Mouse (Mus musculus) lung, postnatal 0 days (tissue): ENCODE data around the gene Sipa1l3. TPM values are rescaled to one million over a fixed set of nuclear protein-coding genes. Genes with fewer than 3 reads are reported as not detected.

Experiments used
- ATAC-seq: fragments of 200-750 bp; cut with Nextera tagmentation; 2 replicates; pipeline ENCODE4 v1.8.0; 2017; ENCODE audit warnings: moderate library complexity
- DNase-seq: peaks from one replicate; pipeline ENCODE4 v3.0.0-alpha.2; 2016; ENCODE audit warnings: low spot score
- H3K27ac ChIP-seq: fragments of 300-500 bp; sonication (generic); 2 replicates; pipeline ENCODE4 v1.5.1; 2014; ENCODE audit warnings: antibody characterized with exemption, mild to moderate bottlenecking, low read length, mixed read lengths
- H3K27me3 ChIP-seq: fragments of 300-500 bp; sonication (generic); replicated peaks from 2 replicates; pipeline ENCODE4 v1.6.1; 2014; ENCODE audit warnings: low read length, mixed read lengths; ENCODE audit not compliant: insufficient read depth
- H3K36me3 ChIP-seq: fragments of 300-500 bp; sonication (generic); 2 replicates; pipeline ENCODE4 v1.6.1; 2014; ENCODE audit warnings: low read length, mixed read lengths; ENCODE audit not compliant: insufficient read depth
- H3K4me1 ChIP-seq: fragments of 300-500 bp; sonication (generic); 2 replicates; pipeline ENCODE4 v1.6.1; 2014; ENCODE audit warnings: antibody characterized with exemption, low read depth, low read length, mixed read lengths; ENCODE audit not compliant: insufficient read depth
- H3K4me2 ChIP-seq: fragments of 300-500 bp; sonication (generic); replicated peaks from 2 replicates; pipeline ENCODE4 v1.6.1; 2014; ENCODE audit warnings: low read depth, mild to moderate bottlenecking, low read length, moderate library complexity, mixed read lengths
- H3K4me3 ChIP-seq: fragments of 300-500 bp; sonication (generic); 2 replicates; pipeline ENCODE4 v1.5.1; 2014; ENCODE audit warnings: low read depth, low read length
- H3K9ac ChIP-seq: fragments of 300-500 bp; sonication (generic); replicated peaks from 2 replicates; pipeline ENCODE4 v1.6.1; 2014; ENCODE audit warnings: low read depth, mild to moderate bottlenecking
- H3K9me3 ChIP-seq: fragments of 300-500 bp; sonication (generic); 2 replicates; pipeline ENCODE4 v1.6.1; 2016; ENCODE audit warnings: low read length, mixed read lengths
- CTCF ChIP-seq: IDR thresholded peaks from 2 replicates; pipeline ENCODE4 v1.5.1; 2016; ENCODE audit warnings: antibody characterized with exemption, mild to moderate bottlenecking
- EP300 ChIP-seq: IDR thresholded peaks from 2 replicates; pipeline ENCODE4 v1.6.1; 2016; ENCODE audit warnings: antibody characterized with exemption, mild to moderate bottlenecking, control low read depth
- WGBS: fragments of 180-500 bp; shearing (Covaris S2); extraction: QIAGEN DNeasy Blood & Tissue Kit; methylation state at CpG from one replicate; pipeline ENCODE4 v1.1.7; 2014; 5-methylcytosine and 5-hydroxymethylcytosine counted together
- polyA plus RNA-seq: library from polyadenylated mRNA; unstranded; fragments of >200 nt; fragmentation: Nextera tagmentation; extraction: Ambion mirVana; gene quantifications from 2 replicates; pipeline ENCODE4 v1.2.1, GENCODE M21; 2015

Gene Sipa1l3
- polyA plus RNA-seq, 1 experiment from 2014 or later = 18.5 TPM

DNA sequence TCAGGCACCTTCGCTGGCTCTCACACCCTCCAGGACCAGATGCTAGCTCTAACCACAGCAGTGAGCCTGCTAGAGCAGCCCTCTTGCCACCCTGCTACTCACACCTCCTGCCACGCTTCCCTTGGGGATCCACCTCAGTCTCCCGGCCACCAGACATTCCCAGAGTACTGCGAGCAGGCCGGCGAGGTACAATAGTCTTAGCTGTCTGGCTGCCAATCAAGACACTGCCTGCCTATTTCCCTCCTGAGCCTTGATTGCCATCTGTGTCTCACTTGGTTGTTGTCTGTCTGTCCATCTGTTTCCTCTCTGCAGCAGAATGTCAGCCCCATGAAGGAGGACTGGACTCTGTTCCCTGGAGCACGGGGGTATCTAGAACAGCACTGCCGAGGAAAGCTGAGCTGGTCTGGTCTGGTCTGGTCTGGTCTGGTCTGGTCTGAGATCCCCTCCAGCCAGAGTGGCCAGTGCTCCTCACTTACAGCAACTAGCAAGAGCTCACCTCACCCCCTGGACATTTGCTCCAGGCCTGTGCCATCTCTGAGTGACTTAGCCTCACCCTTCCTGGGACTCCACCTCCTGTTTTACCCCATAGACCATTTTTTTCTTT lies 175.8 kb downstream of the Sipa1l3 start:
- Histone ChIP-seq H3K4me3 (no peak overlapping the region), H3K27ac (no peak overlapping the region), H3K4me2 (no peak overlapping the region), H3K9ac (no peak overlapping the region), H3K4me1 (no peaks in the 10 kb centered on the region), H3K9me3 (no peaks in the 10 kb centered on the region), H3K36me3 (no peaks in the 10 kb centered on the region), H3K27me3 (no peaks in the 10 kb centered on the region)
- 67% methylated on average over 8 of the region's 8 CpGs for WGBS
- TF ChIP-seq EP300 (no peak), CTCF (no peak)
- ATAC-seq (no peak), DNase-seq (no peak)

DNA sequence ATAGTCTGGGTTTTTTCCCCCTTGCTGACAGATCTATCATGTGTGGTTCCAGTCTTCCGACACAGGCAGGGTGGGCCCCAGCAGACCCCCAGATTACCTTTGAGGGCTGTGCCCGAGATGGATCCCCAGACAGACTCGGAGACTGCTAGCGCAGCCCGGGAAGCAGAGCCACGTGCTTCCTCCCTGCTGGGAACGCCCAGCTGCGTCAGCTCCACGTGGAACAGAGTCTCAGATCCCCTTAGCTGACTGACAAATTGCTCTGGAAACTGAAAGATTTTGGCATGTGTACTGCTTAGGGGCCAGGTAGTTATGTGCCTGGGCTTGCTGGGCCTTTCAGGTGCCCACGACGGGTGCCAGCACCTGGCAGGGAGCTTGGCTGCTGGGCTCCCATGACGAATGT lies 176.7 kb downstream of the Sipa1l3 start:
- Histone ChIP-seq H3K27me3 (no peaks in the 10 kb centered on the region), H3K36me3 (no peaks in the 10 kb centered on the region), H3K4me3 (no peak overlapping the region), H3K27ac (no peak overlapping the region), H3K9me3 (no peaks in the 10 kb centered on the region), H3K9ac (no peak overlapping the region), H3K4me1 (no peaks in the 10 kb centered on the region), H3K4me2 (no peak overlapping the region)
- no peak for TF ChIP-seq CTCF
- no peak for TF ChIP-seq EP300
- WGBS = 81% methylated on average over 12 of the region's 12 CpGs
- no peak for DNase-seq
- ATAC-seq = no peak

GRCm38 (mm10) chr7:29340838-29341237 lies 177.6 kb downstream of the Sipa1l3 start:
- H3K36me3 ChIP-seq = no peaks in the 10 kb centered on the region
- WGBS = 88% methylated on average over 8 of the region's 8 CpGs
- H3K27me3 ChIP-seq = no peaks in the 10 kb centered on the region
- H3K27ac ChIP-seq = no peak overlapping the region
- H3K4me3 ChIP-seq = no peak overlapping the region
- no peaks in the 10 kb centered on the region for H3K4me1 ChIP-seq
- H3K9ac ChIP-seq = no peak overlapping the region
- H3K9me3 ChIP-seq = no peaks in the 10 kb centered on the region
- DNase-seq (no peak), ATAC-seq (no peak)
- H3K4me2 ChIP-seq = no peak overlapping the region
- TF ChIP-seq CTCF (no peak), EP300 (no peak)

DNA sequence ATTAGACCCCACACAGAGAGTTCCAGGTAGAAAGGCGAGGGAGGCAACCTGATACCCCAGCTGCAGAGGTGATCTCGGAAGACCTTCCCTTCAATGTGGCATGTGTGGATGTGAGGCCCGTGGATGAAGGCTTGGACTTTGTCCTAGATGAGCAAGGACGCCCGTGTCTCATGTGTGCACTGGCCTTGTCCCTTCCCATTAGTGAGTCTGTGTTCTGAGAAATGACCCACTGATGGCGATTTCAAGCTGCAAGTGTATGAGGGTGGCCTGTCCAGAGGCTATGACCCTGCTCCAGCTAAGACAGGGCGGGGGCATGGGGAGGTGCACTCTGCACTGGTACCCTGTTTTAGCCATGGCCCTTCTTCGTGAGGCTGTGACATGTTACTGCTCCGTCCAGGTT lies 178.2 kb downstream of the Sipa1l3 start:
- H3K4me1 ChIP-seq = no peaks in the 10 kb centered on the region
- H3K27ac ChIP-seq = no peak overlapping the region
- H3K4me3 ChIP-seq = no peak overlapping the region
- no peak overlapping the region for H3K9ac ChIP-seq
- no peak for DNase-seq
- no peaks in the 10 kb centered on the region for H3K36me3 ChIP-seq
- no peak for ATAC-seq
- TF ChIP-seq EP300 = no peak
- TF ChIP-seq CTCF = no peak
- no peaks in the 10 kb centered on the region for H3K9me3 ChIP-seq
- no peaks in the 10 kb centered on the region for H3K27me3 ChIP-seq
- 87% methylated on average over 9 of the region's 9 CpGs for WGBS
- no peak overlapping the region for H3K4me2 ChIP-seq

GRCm38 (mm10) chr7:29338984-29339679 lies 179.3 kb downstream of the Sipa1l3 start:
- no peak overlapping the region for H3K9ac ChIP-seq
- ATAC-seq = no peak
- TF ChIP-seq EP300 = no peak
- no peak for TF ChIP-seq CTCF
- H3K4me1 ChIP-seq = no peaks in the 10 kb centered on the region
- 57% methylated on average over 14 of the region's 14 CpGs for WGBS
- no peaks in the 10 kb centered on the region for H3K36me3 ChIP-seq
- no peak overlapping the region for H3K4me2 ChIP-seq
- H3K27ac ChIP-seq = no peak overlapping the region
- no peak for DNase-seq
- H3K27me3 ChIP-seq = no peaks in the 10 kb centered on the region
- no peak overlapping the region for H3K4me3 ChIP-seq
- H3K9me3 ChIP-seq = no peaks in the 10 kb centered on the region

DNA sequence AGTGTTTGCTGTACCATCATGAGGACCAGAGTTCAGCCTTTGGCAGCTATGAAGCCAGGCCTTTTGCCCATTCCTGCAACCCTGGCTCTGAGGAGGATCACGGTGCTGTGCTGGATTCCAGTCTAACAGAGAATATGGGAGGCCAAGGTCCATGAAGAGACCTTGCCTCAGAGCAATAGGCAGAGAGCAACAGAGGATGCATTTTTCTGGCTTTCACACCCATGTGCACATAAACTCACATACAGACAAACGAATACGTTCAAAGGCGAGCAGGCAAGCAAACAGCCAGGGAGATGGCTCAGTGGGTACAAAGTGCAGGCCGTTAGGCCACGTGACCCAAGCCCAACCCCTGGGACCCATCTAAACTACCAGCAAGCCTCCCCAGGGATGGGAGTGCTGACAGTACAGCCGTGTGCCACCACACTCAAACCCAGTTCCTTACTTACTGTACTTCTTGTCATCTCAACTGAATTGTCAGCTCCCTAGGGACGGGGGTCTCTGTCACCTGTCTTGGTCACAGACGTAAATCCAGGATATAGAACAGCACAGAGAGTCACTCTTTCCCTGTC lies 180.0 kb downstream of the Sipa1l3 start:
- H3K27me3 ChIP-seq = no peaks in the 10 kb centered on the region
- H3K4me2 ChIP-seq = no peak overlapping the region
- H3K9me3 ChIP-seq = no peaks in the 10 kb centered on the region
- no peak overlapping the region for H3K27ac ChIP-seq
- no peak overlapping the region for H3K9ac ChIP-seq
- no peak for TF ChIP-seq EP300
- DNase-seq (no peak), ATAC-seq (no peak)
- H3K4me3 ChIP-seq = no peak overlapping the region
- H3K4me1 ChIP-seq = no peaks in the 10 kb centered on the region
- WGBS = 81% methylated on average over 9 of the region's 9 CpGs
- H3K36me3 ChIP-seq = no peaks in the 10 kb centered on the region
